26 mouse cellular contexts compared by ENCODE assay signal in genomic region chr14:56594811-56595210, GRCm38 (mm10).
"Had no signal": no experiment of that assay in that cellular context is flagged by ENCODE, and none has a peak within 500 bp of the region (broad histone marks: within the 10 kb centered on the region; RNA-seq: fewer than 3 reads in every experiment).

No protein-coding gene starts in this region.

- H3K36me3 ChIP-seq: embryonic facial prominence, embryonic 12.5 days; embryonic facial prominence, embryonic 13.5 days; forebrain, embryonic 10.5 days; forebrain, embryonic 12.5 days; forebrain, embryonic 15.5 days had no signal

- H3K27ac ChIP-seq: embryonic facial prominence, embryonic 10.5 days; embryonic facial prominence, embryonic 12.5 days; embryonic facial prominence, embryonic 13.5 days; embryonic facial prominence, embryonic 15.5 days; forebrain, embryonic 10.5 days; forebrain, embryonic 12.5 days; forebrain, embryonic 13.5 days; forebrain, embryonic 15.5 days; gastrocnemius, adult 2 months; heart, adult 2 months had no signal

- H3K9ac ChIP-seq: embryonic facial prominence, embryonic 12.5 days; embryonic facial prominence, embryonic 13.5 days; embryonic facial prominence, embryonic 15.5 days; forebrain, embryonic 12.5 days; forebrain, embryonic 13.5 days; forebrain, embryonic 15.5 days; forebrain, postnatal 0 days had no signal

- H3K9me3 ChIP-seq: embryonic facial prominence, embryonic 10.5 days; embryonic facial prominence, embryonic 12.5 days; embryonic facial prominence, embryonic 13.5 days; embryonic facial prominence, embryonic 15.5 days; forebrain, embryonic 10.5 days; forebrain, embryonic 12.5 days; forebrain, embryonic 13.5 days; forebrain, embryonic 15.5 days had no signal

- H3K4me1 ChIP-seq: embryonic facial prominence, embryonic 10.5 days; embryonic facial prominence, embryonic 12.5 days; embryonic facial prominence, embryonic 13.5 days; embryonic facial prominence, embryonic 15.5 days; forebrain, embryonic 10.5 days; forebrain, embryonic 12.5 days; forebrain, embryonic 13.5 days; forebrain, embryonic 15.5 days had no signal

- H3K4me3 ChIP-seq: embryonic facial prominence, embryonic 10.5 days; embryonic facial prominence, embryonic 12.5 days; embryonic facial prominence, embryonic 13.5 days; embryonic facial prominence, embryonic 15.5 days; erythroblast, embryonic 14.5 days; forebrain, embryonic 10.5 days; forebrain, embryonic 12.5 days; forebrain, embryonic 13.5 days; forebrain, embryonic 15.5 days; gastrocnemius, adult 2 months; heart, adult 2 months had no signal

- H3K27me3 ChIP-seq: embryonic facial prominence, embryonic 12.5 days; embryonic facial prominence, embryonic 13.5 days; embryonic facial prominence, embryonic 15.5 days; forebrain, embryonic 12.5 days; forebrain, embryonic 13.5 days; forebrain, embryonic 15.5 days had no signal

- DNase-seq: cerebellum, adult 2 months; cerebellum, adult 8-10 months; cerebellum, adult 9-10 months; cerebellum, adult 9-11 months; cerebellum, postnatal 10 days; cerebellum, postnatal 14 days; cerebellum, postnatal 25 days; cerebellum, postnatal 36 days; embryo, embryonic 11 days; forebrain, postnatal 0 days; gastrocnemius, adult 2 months; gastrocnemius, postnatal 10 days; gastrocnemius, postnatal 14 days; gastrocnemius, postnatal 25 days; gastrocnemius, postnatal 36 days; heart, adult 18-20 months; heart, adult 2 months had no signal
